Mouse (Mus musculus) midbrain, embryonic 10.5 days (tissue): ENCODE results near the gene Larp1. TPM values are rescaled to one million over a fixed set of nuclear protein-coding genes. Genes with fewer than 3 reads are reported as not detected.

Source experiments
- DNase-seq: peaks from one replicate; pipeline ENCODE4 v3.0.0-alpha.2; 2017; ENCODE audit warnings: low spot score
- H3K27ac ChIP-seq: fragments of 300-500 bp; sonication (generic); replicated peaks from 2 replicates; pipeline ENCODE4 v1.5.1; 2016; ENCODE audit warnings: mild to moderate bottlenecking
- H3K27me3 ChIP-seq: fragments of 300-500 bp; sonication (generic); 2 replicates; pipeline ENCODE4 v1.6.1; 2016; ENCODE audit warnings: low read depth, mild to moderate bottlenecking; ENCODE audit not compliant: poor library complexity, severe bottlenecking
- H3K36me3 ChIP-seq: fragments of 300-500 bp; sonication (generic); 2 replicates; pipeline ENCODE4 v1.6.1; 2016; ENCODE audit warnings: mild to moderate bottlenecking, moderate library complexity
- H3K4me1 ChIP-seq: fragments of 300-500 bp; sonication (generic); 2 replicates; pipeline ENCODE4 v1.6.1; 2016
- H3K4me3 ChIP-seq: fragments of 300-500 bp; sonication (generic); 2 replicates; pipeline ENCODE4 v1.5.1; 2016; ENCODE audit warnings: mild to moderate bottlenecking, moderate library complexity
- H3K9me3 ChIP-seq: fragments of 300-500 bp; sonication (generic); replicated peaks from 2 replicates; pipeline ENCODE4 v1.6.1; 2016; ENCODE audit warnings: mild to moderate bottlenecking
- WGBS: fragments of 180-500 bp; shearing (Covaris S2); methylation state at CpG from one replicate; pipeline ENCODE4 v1.1.7; 2016; 5-methylcytosine and 5-hydroxymethylcytosine counted together
- polyA plus RNA-seq: library from polyadenylated mRNA; unstranded; fragments of >200 nt; fragmentation: Nextera tagmentation; extraction: Ambion mirVana; gene quantifications from 2 replicates; pipeline ENCODE4 v1.2.1, GENCODE M21; 2016

Larp1 gene
- polyA plus RNA-seq, 1 experiment from 2014 or later = 15.3 TPM

GRCm38 (mm10) chr11:58008437-58009050, 320 bp upstream of the Larp1 start:
- WGBS = 8% methylated on average over 63 of the region's 74 CpGs
- Histone ChIP-seq H3K9me3 (no peaks in the 10 kb centered on the region), H3K36me3 (no peaks in the 10 kb centered on the region), H3K4me3 (peak overlapping the region; percentile 96), H3K27ac (peak overlapping the region; percentile 95), H3K27me3 (no peaks in the 10 kb centered on the region), H3K4me1 (peaks cover 29% of the 10 kb centered on the region)
- DNase-seq = peak; percentile 92

- under 1% methylated on average over 78 of the region's 78 CpGs for WGBS
- H3K36me3 ChIP-seq = no peaks in the 10 kb centered on the region
- DNase-seq = peak; percentile 68
- H3K9me3 ChIP-seq = no peaks in the 10 kb centered on the region
- peak overlapping the region; percentile 96 for H3K4me3 ChIP-seq
- no peaks in the 10 kb centered on the region for H3K27me3 ChIP-seq
- peaks cover 34% of the 10 kb centered on the region for H3K4me1 ChIP-seq
- H3K27ac ChIP-seq = peak overlapping the region; percentile 95
Observed at GRCm38 (mm10) chr11:58009516-58010141, 765 bp downstream of the Larp1 start.

DNA sequence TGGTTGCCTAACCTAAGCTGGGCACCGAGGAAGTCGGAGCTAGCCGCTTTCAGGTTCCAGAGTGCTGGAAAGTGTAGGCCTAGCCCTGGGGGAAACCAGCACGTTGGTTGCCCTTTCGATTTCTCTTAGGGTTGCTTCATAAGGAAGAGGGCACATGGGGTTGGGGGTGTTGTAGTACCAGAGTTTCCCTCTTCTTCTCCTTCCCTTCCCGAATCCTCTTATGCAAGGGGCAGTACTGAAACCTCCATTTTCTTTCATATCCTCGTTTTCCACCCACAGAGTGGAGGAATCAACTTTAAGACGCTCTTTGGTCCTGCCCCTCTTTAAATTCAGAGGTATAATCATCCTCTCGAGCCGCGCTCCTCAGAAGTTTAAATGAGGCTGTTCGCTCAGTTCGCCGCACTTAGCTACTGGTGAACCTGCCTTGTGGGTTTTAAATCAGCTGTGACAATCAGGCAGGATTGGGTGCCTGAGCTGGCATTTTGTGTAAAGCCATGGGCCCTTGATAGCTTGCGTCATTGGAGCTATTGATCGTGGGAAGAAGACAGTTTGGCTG, 1.4 kb downstream of the Larp1 start:
- Histone ChIP-seq H3K9me3 (no peaks in the 10 kb centered on the region), H3K27ac (peak overlapping the region; percentile 95), H3K4me1 (peaks cover 34% of the 10 kb centered on the region), H3K4me3 (peak overlapping the region; percentile 96), H3K27me3 (no peaks in the 10 kb centered on the region), H3K36me3 (no peaks in the 10 kb centered on the region)
- DNase-seq = peak; percentile 14
- WGBS = 3% methylated on average over 16 of the region's 16 CpGs

DNA sequence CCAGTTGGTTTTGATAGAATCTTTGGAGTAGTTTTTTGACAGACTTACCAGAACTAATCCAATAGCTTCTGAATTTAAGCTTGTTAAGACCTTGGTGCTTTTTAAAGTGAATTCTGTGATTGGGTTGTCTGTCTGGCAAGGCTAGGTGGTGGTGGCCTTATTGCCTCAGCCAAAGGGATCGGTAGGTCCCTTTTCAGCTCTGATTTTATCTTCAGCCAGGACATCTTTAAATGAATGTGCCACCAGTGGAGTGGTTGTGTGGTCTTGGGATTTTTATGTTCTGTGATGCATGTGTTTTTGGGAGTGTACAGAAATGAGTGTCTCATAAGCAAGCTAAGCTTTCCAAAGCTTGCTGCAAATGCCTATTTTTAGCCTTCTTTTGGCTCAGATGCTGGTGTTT, 2.1 kb downstream of the Larp1 start:
- H3K36me3 ChIP-seq = no peaks in the 10 kb centered on the region
- peak overlapping the region; percentile 96 for H3K4me3 ChIP-seq
- H3K9me3 ChIP-seq = no peaks in the 10 kb centered on the region
- DNase-seq = no peak
- 51% methylated on average over 1 of the region's 1 CpGs for WGBS
- H3K4me1 ChIP-seq = peaks cover 35% of the 10 kb centered on the region
- no peaks in the 10 kb centered on the region for H3K27me3 ChIP-seq
- H3K27ac ChIP-seq = no peak overlapping the region

DNA sequence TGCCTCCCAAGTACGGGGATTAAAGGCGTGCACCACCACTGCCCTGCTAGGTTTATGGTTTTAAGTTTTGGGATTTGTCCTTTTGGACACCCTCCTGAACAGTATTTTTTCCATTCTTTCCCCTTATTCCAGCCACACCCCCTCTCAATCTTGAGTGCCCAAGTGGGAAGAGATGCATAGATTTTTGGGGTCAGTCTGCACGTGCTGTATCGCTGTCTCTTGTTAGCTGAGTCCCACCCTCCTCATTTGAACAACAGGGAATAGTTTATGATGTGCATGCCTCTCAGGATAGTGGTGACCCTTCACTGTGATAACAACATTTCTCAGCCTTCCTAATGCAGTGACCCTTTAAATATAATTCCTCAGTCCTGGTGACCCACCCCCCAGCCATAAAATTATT, 2.9 kb downstream of the Larp1 start:
- Histone ChIP-seq H3K27me3 (no peaks in the 10 kb centered on the region), H3K4me3 (peak overlapping the region; percentile 3; the same call in 1 of the 2 replicates), H3K4me1 (peaks cover 44% of the 10 kb centered on the region), H3K36me3 (no peaks in the 10 kb centered on the region), H3K9me3 (no peaks in the 10 kb centered on the region), H3K27ac (no peak overlapping the region)
- no peak for DNase-seq
- 85% methylated on average over 4 of the region's 4 CpGs for WGBS

DNA sequence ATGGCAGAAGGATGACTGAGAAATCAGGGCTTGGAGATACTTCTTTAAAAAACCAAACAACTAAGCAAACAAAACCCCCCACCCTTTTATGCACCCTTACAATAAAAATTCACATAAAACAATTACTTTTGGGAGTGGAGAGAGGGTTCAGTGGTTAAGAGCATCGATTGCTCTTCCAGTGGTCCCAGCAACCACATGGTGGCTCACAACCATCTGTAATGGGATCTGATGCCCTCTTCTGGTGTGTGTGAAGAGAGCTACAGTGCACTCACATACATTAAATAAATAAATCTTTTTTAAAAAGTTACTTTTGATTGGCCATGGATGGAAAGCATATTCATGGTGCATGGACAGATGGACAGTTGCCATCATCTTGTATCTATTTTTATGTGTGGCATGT, 3.8 kb downstream of the Larp1 start:
- 93% methylated on average over 1 of the region's 1 CpGs for WGBS
- H3K4me1 ChIP-seq = peaks cover 51% of the 10 kb centered on the region

GRCm38 (mm10) chr11:58013100-58013499, 4.2 kb downstream of the Larp1 start:
- DNase-seq = no peak
- H3K27ac ChIP-seq = no peak overlapping the region
- H3K9me3 ChIP-seq = no peaks in the 10 kb centered on the region
- H3K27me3 ChIP-seq = no peaks in the 10 kb centered on the region
- H3K36me3 ChIP-seq = no peaks in the 10 kb centered on the region
- H3K4me1 ChIP-seq = peaks cover 49% of the 10 kb centered on the region
- H3K4me3 ChIP-seq = no peak overlapping the region

More for the DNA sequence above, 3.8 kb downstream of the Larp1 start:
- no peak for DNase-seq
- Histone ChIP-seq H3K27ac (no peak overlapping the region), H3K27me3 (no peaks in the 10 kb centered on the region), H3K36me3 (no peaks in the 10 kb centered on the region), H3K4me3 (no peak overlapping the region), H3K9me3 (no peaks in the 10 kb centered on the region)

GRCm38 (mm10) chr11:58014604-58015003, 5.7 kb downstream of the Larp1 start:
- no peaks in the 10 kb centered on the region for H3K9me3 ChIP-seq
- WGBS = 67% methylated on average over 1 of the region's 1 CpGs
- no peak for DNase-seq

GRCm38 (mm10) chr11:58015339-58015738, 6.5 kb downstream of the Larp1 start:
- Histone ChIP-seq H3K9me3 (no peaks in the 10 kb centered on the region), H3K4me3 (no peak overlapping the region), H3K36me3 (peaks cover 5% of the 10 kb centered on the region; the same call in 1 of the 2 replicates), H3K4me1 (peaks cover 43% of the 10 kb centered on the region), H3K27me3 (no peaks in the 10 kb centered on the region), H3K27ac (no peak overlapping the region)
- DNase-seq = no peak
- WGBS = 89% methylated on average over 2 of the region's 2 CpGs

More at GRCm38 (mm10) chr11:58014604-58015003, 5.7 kb downstream of the Larp1 start:
- peaks cover 46% of the 10 kb centered on the region for H3K4me1 ChIP-seq
- no peak overlapping the region for H3K4me3 ChIP-seq
- H3K36me3 ChIP-seq = no peaks in the 10 kb centered on the region
- H3K27ac ChIP-seq = no peak overlapping the region
- H3K27me3 ChIP-seq = no peaks in the 10 kb centered on the region

DNA sequence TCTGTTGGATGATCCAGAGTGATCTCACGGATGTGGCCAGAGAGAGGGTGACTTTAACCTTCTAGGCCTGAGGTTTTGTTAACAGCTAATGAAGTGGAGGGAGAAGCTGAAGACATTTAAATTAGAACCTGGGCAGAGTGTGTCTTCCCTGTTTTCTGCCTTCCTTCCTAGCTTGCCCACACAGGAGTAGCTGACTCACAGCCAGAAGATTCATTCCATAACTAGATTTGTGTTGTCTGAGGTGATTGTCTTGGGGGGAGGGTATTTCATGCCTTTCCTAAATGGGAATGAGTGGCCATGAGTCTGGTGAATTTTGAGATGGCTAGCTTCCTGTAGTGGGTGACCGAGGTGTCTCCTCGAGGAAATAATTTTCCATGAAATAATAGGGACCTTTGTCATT, 7.5 kb downstream of the Larp1 start:
- 67% methylated on average over 3 of the region's 3 CpGs for WGBS

DNA sequence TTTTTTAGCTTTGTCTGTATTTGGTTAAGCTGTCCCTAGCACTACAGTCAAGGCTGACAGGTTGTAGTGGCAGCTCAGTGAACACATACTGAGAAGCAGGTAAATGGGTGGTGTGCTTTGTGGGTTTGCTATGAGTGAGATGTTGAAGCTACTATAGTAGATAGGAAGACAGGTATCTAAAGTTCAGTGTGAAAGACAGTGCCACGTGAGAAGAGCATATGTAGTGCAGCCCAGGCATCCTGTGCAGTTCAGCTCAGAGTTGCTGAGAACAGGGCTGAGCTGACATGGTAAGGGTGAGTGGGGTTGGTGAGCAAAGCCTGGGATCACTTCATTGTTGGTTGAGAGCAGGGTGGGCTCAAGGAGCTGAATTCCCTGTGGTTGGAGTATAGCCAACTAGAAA, 8.6 kb downstream of the Larp1 start:
- Histone ChIP-seq H3K36me3 (peaks cover 8% of the 10 kb centered on the region; the same call in 1 of the 2 replicates), H3K4me1 (peaks cover 40% of the 10 kb centered on the region), H3K27me3 (no peaks in the 10 kb centered on the region), H3K27ac (no peak overlapping the region), H3K4me3 (no peak overlapping the region), H3K9me3 (no peaks in the 10 kb centered on the region)
- no peak for DNase-seq
- 79% methylated on average over 1 of the region's 1 CpGs for WGBS

More for the DNA sequence above, 7.5 kb downstream of the Larp1 start:
- Histone ChIP-seq H3K36me3 (peaks cover 5% of the 10 kb centered on the region; the same call in 1 of the 2 replicates), H3K27ac (no peak overlapping the region), H3K9me3 (no peaks in the 10 kb centered on the region), H3K4me1 (peaks cover 41% of the 10 kb centered on the region), H3K27me3 (no peaks in the 10 kb centered on the region), H3K4me3 (no peak overlapping the region)
- no peak for DNase-seq

- WGBS = 84% methylated on average over 2 of the region's 2 CpGs
- Histone ChIP-seq H3K9me3 (no peaks in the 10 kb centered on the region), H3K36me3 (peaks cover 8% of the 10 kb centered on the region; the same call in 1 of the 2 replicates), H3K4me1 (peaks cover 40% of the 10 kb centered on the region), H3K27ac (no peak overlapping the region), H3K27me3 (no peaks in the 10 kb centered on the region), H3K4me3 (no peak overlapping the region)
- no peak for DNase-seq
Observed at GRCm38 (mm10) chr11:58018287-58018686, 9.4 kb downstream of the Larp1 start.

DNA sequence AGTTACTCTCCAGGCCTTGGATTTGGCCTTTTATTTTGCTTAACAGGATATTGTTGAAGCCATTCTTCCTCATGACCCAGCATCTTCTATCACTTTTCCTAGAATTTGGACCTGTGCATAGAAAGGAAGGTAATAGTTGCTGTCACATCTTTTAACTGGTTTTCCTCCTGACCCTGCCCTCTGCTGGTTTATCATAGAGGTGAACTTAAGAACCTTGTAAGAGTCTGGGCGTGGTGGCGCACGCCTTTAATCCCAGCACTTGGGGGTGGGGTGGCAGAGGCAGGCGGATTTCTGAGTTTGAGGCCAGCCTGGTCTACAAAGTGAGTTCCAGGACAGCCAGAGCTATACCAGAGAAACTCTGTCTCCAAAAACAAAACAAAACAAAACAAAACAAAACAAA, 9.8 kb downstream of the Larp1 start:
- DNase-seq = no peak
- Histone ChIP-seq H3K36me3 (peaks cover 8% of the 10 kb centered on the region; the same call in 1 of the 2 replicates), H3K4me3 (no peak overlapping the region), H3K27me3 (no peaks in the 10 kb centered on the region), H3K4me1 (peaks cover 40% of the 10 kb centered on the region), H3K27ac (no peak overlapping the region), H3K9me3 (no peaks in the 10 kb centered on the region)
- 86% methylated on average over 4 of the region's 4 CpGs for WGBS
